Mouse (Mus musculus) adipocyte (in vitro differentiated cells): ENCODE results near the gene Nfatc4.

Source experiments
- DNase-seq: peaks from one replicate; pipeline ENCODE4 v3.0.0-alpha.2; 2016; ENCODE audit warnings: low spot score

Gene Nfatc4

DNA sequence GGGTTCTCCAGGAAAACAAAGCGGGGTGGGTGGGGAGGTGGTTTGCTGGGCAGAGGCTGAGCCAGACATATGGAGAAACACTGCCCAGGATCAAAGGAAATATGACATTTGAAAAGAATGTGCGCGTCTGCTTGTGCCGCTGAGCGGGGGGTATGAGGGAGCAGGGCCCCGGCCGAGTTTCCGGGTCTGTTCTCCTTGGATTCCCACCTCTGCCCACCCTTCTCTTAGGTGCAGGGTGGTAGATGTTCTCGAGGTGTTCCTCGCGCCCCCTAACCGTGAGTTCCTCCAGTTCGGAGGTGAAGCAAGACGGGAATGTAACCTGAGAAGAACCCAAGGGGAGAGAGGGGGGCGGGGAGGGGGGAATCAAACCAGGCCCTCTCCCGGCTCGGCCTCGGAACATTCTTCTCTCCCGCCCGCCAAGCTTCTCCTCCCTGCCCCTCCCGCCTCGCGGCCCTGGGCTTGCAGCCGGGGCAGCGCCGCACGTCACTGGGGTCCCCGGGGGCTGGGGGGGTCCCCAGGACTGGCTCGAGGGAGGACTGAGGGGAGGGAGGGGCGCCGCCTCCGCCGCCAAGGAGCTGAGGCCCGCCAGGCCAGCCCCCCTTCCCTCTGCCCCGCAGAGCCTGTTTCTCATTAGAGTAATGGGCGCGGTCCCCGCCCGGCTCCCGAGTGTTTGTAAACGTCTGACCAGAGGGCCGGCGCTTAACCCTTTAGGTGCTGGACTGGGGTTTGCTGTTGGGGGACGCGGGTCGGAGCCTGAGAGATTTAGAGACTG, at the start of gene Nfatc4:
Gene Nfatc4, plus strand, starts transcription at position 154 of the 772 bp plus-strand sequence.
- DNase-seq: peak; percentile 74

DNA sequence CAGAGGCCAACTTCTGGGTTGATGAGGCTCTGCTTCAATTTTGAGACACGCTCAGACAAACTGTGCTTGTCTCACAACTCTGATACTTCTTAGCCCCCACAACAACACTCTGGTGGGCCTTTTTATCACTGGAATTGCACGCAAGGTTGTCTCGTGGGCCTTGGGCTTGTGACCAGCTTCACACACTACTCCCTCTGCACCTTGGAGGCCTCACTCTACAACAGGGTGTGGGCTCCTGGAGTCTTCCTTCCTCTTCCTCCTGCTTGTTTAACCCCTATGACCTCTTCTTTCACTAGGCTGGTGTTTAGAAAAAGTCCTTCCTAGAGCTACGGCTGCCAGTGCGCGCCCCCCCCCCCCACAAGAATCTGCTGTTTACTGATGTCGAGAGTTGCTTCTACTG, 46.2 kb upstream of the Nfatc4 start:
- no peak for DNase-seq

- no peak for DNase-seq
Measured at GRCm38 (mm10) chr14:55777176-55777575, 45.8 kb upstream of the Nfatc4 start.

GRCm38 (mm10) chr14:55777806-55778205, 45.1 kb upstream of the Nfatc4 start:
- no peak for DNase-seq

- DNase-seq: no peak
Measured at GRCm38 (mm10) chr14:55778686-55779085, 44.3 kb upstream of the Nfatc4 start.

DNA sequence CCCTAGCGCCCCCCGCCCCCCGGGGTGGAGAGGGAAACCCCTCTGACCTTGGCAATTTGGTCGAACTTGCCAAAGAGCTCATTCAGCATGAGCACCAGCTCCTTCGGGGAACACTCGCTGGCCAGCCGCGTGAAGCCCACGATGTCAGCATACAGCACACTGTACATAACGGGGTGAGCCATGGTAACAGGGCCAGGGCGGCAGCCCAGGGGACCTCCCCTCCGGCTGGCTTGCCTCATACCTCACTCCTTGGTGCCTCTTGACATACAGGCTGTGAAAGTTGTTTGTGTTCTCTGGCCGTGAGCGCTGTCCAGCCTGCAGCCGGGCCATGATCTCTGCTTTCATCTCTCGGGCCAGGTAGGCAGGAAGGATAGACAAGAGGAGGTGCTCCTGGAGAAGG, 43.3 kb upstream of the Nfatc4 start:
- DNase-seq: no peak

DNA sequence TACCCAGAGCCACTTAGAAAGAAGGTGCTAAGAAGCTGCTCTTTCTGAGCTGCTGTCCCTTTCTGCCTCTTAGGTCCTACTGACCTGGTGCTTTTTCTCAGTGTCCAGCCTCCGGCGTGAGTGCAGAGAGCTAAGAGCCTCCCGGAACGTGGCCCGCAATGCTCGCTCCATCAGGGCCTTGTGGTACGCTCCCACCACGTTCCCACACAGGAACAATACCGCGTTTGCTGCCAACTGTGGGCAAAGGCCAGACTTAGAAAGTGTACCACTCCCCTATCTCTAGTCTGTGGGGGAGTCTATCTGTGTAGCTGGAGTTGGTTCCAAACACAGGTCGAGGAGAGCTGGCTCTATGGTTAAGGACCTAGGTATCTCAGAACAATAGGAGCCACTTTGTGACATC, 42.2 kb upstream of the Nfatc4 start:
- DNase-seq: no peak

DNA sequence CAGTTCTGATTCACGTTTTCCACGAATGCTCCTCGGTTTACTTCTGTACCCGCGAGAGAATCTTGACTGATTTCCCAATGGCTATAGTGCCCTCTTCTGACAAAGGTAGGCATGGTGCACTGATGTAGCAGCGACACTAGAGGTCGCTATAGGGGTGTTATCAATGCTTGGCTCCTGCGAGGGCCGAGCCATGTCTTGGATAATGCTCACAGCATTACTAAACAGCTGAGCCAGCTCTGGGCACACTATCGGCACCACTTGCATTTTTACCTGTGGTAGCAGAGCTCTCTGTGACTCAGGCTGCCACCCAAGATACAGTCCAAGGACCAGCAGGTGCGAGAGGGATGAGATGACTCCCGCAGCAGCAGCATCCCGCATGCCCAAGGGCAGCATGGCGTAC, 41.6 kb upstream of the Nfatc4 start:
- peak; percentile 83 for DNase-seq

DNA sequence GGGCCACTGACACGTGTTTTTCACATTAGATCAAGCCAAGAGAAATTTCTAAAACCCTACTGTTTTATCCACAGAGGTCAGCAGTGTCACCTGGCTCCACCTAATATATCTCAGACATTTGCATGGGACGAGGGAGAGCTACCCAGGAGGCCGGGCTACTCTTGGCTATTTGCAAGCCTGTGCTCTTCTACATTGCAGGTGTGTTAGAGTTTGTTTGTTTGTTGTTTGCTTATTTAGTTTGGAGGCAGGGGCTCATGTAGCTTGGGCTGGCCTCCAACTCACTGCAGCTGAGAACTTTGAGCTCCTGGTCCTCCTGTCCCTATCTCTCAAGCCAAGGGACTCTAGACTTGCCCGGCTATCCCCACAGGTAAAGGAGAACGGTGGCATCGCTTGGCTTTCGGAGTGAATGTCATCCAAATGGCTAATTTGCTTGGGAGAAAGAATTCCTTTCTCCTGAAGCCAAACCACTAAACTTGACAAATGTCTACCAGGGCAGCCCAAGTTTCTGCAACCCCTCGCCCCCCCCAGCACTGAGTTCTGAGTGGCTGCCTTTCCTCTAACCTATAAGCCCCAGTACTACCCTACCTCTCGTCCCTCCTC, 40.5 kb upstream of the Nfatc4 start:
- DNase-seq: no peak

DNA sequence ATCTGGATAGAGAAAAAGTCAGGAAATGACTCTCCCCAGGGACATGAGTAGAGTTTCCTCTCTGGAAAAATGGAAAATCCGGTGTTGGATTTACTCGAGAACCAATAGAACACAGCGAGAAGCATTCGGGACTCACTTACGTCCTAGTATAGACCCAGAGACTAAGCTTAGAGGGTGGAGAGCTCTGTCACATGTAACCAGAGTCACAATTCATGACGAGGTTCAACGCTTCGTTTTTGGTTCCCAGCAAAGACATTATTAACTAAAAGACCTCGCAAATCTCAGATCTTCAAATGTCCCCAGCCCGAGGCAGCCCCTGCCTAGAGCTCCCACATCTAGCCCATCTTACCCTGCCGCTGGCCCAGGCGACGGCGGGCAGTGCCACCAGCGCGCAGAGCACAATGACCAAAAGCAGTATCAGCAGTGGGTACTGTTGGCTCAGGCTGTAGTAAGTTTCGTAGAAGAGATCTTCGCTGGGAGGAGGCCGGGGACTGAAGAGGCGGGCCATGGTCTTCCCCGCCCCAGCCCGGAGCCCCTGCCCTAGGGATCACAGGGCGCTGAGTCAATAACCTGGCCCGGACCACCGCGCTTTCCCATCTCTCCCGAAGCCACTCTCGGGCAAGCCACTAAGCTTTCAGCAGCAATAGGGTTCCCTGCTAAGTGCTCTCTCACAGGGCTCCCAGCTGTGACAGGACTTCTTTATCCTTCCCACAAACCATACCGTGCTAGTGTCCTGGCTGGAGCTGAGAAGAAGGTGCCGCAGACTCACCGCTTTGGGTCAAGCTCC, 39.6 kb upstream of the Nfatc4 start:
- peak; percentile 39 for DNase-seq

GRCm38 (mm10) chr14:55783958-55784235, 39.0 kb upstream of the Nfatc4 start, which contains the start of gene Adcy4:
TSS of gene Adcy4 (minus strand) at chr14:55784095.
- DNase-seq: no peak

- no peak for DNase-seq
Measured at GRCm38 (mm10) chr14:55785195-55785594, 37.7 kb upstream of the Nfatc4 start.

DNA sequence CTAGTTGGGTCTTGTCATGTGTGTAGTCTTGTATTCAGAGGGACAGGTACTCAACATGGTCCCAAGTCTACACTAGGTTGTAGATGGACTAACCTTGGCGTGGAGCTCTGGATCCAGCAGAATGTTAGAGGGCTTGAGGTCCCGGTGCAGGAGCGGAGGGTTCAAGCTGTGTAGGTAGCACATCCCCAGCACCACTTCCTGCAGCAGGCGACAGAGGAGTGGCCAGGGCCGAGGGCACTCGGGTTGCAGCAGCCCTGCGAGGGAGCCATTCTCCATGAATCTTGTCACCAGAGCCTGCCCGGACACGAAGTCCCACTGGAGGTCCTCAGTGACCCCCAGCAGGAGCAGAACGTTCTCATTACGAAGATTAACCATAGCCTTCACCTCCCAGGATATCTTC, 35.2 kb upstream of the Nfatc4 start:
- DNase-seq: no peak

- no peak for DNase-seq
Measured at GRCm38 (mm10) chr14:55788256-55789050, 34.5 kb upstream of the Nfatc4 start, which contains the start of gene Ripk3. TSS of gene Ripk3 (minus strand) at chr14:55788865.

- peak; percentile 88 for DNase-seq
Measured at GRCm38 (mm10) chr14:55793461-55793860, 29.5 kb upstream of the Nfatc4 start.

DNA sequence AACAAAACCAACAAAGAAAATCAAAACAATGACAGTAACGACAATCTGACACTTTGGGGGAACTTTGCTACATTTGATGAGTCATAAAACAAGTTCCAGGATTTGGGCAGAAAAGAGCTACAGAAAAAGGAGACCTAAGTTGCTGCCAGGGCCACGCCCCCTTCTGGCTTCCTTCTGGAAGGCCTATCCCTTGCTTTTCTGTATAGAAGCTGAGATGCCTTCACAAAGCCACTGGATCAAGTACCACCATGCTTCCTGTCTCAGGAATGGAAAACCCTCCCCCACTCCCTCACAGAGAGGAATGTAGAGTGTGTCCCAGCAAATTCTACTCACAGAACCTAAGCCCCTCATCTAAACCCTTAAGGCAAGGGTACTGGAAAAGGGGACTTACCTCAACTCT, 29.0 kb upstream of the Nfatc4 start:
- DNase-seq: peak; percentile 91

DNA sequence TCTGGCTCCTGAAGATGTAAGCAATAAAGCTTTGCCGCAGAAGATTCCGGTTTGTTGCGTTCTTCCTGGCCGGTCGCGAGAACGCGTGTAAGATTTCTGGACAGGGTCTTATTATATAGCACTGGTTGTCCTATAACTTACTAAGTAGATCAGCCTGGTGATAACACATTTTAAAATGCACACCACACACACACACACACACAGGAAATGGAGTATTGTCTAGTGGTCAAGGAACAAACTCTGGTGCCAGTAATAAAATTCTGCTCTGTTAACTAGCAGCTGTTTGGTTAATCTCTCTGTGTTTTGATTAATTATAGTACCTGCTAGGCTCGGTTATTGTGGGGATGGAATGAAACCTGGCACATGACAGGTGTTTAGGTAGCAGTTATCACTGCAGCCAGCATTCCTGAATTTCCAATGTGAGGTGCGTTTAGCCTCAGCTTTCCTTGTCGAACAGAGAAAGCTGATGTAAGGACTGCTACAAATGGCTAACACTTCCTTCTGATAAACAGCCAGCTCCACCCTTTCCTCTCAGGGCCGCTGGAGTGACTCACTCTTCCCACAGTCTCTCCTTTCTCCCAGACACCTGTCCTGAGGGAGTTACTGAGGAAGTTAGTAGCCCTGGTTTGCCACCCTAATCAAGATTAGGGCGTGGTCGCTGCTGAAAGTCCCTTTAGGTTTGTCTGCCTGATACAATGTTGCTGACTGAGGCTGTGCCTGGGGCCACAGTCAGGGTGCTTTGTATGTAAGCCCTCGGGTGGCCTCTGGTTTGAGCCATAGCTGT, 27.4 kb upstream of the Nfatc4 start:
- peak; percentile 35 for DNase-seq

DNA sequence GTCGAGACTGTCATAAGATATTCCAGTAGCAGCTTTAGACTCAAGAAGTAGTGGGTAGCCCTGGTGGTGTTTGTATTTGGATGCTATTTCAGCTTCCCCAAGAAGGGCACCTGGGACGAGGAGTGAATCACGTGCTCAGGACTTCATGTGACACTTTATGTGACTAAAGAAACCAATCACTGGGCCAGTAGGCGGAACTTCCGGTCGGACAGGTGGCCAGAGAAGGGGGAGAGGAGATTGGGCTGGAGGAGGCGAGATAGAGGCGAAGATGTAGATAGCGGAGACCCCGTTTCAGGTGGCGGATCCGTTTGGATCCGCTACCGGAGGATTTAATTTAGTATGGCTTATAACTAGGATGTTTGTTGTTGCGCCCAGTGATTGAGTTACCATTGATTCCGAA, 8.1 kb upstream of the Nfatc4 start:
- no peak for DNase-seq

DNA sequence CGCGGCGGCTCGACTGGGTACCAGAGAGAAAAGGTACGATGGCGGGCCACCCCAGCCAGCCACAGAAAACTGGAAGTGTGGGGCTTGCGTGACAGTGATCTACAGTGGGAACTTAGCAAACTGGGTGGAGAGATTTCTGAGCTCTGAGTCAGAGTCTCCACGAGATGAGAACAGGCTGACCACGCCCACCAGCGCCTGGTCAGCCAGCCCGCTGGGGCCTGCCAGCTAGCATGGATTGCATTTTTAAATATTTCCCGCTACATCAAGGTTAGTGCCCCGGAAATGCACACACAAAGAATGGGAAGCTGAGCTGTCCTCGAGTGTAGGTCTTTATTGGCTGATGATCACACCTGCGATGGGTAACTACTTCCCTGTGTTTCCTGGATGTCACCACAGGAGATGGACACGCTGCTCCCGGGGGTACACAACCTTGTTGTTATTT, 7.6 kb upstream of the Nfatc4 start:
- DNase-seq: no peak

DNA sequence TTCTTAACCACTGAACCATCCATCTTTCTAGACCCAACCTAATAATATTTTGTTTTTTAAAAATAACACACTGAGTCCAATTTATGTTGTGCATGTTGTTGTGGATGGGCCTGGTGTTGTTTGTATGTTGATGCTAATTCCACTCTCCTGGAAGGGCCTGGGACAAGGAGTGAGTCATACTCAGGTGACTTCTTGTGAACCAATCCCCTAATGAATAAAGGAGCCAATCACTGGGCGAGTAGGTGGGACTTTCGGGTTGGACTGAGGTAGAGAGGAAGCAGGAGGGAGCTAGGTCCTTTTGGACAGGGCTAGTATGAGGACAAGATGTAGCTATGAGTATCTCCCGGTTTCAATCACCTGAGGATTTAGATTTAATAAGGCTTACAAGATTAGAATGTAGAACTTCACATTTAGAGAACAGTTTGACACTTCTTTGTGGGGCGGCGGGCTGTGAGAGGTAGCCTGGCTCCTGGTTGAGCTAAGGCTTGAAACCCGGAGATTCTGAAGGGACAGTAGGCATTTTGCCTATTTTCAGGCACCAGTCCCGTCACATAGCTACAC, 3.0 kb upstream of the Nfatc4 start:
- no peak for DNase-seq

DNA sequence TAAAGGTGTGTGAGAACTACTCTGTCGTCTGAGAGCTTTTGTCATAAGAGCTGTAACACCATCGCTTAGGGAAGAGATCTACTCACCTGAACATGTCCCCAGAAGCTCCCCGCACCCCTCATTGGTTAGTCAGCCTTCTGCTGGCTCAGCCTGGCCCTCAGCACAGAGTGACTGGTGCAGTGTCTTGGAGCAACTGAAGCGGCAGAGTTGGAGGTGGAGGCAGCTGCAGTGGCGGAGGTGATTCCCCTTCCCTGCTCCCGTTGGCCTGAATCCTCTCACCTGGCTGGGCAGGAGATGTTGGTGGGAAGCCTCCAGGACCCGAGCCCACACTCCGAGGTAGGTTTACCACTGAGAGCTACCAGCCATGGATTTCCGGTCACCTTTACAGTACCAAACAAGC, 2.4 kb upstream of the Nfatc4 start:
- DNase-seq: no peak
